Mouse (Mus musculus): ENCODE measurements around the gene Ggact. TPM values are rescaled to one million over a fixed set of nuclear protein-coding genes. Genes with fewer than 3 reads are reported as not detected.

Ggact gene
- polyA plus RNA-seq, 1 experiment from 2014 or later = 59.3 TPM

GRCm38 (mm10) chr14:122896106-122896505 lies 17.5 kb downstream of the Ggact start:
- no peak overlapping the region for H3K4me2 ChIP-seq (replicated peaks; ENCODE audit: low read depth)
- H3K36me3 ChIP-seq (ENCODE audit: control insufficient read depth, insufficient read depth, low read length) = 0 out of 2 replicates have a peak, but pooled peaks cover 5% of the 10 kb centered on the region
- no peak overlapping the region for H3K4me3 ChIP-seq (ENCODE audit: low read depth, low read length)
- 94% methylated on average over 1 of the region's 1 CpGs for WGBS
- ATAC-seq (ENCODE audit: low FRiP score, low TSS enrichment) = no peak
- no peak for DNase-seq (ENCODE audit: low spot score)
- H3K27me3 ChIP-seq (ENCODE audit: control insufficient read depth, insufficient read depth, low read length) = no peaks in the 10 kb centered on the region
- TF ChIP-seq EP300 (optimal IDR thresholded peaks at IDR 0.05) (no peak), CTCF (IDR thresholded peaks at IDR 0.05; ENCODE audit: low read depth) (no peak)
- no peak overlapping the region for H3K9ac ChIP-seq (ENCODE audit: low read length)
- no peak overlapping the region for H3K27ac ChIP-seq (replicated peaks)
- H3K9me3 ChIP-seq (ENCODE audit: control insufficient read depth, low read length) = no peaks in the 10 kb centered on the region
- no peaks in the 10 kb centered on the region for H3K4me1 ChIP-seq (replicated peaks; ENCODE audit: control insufficient read depth, insufficient read depth)

GRCm38 (mm10) chr14:122891470-122891968 lies 22.0 kb downstream of the Ggact start:
- Histone ChIP-seq H3K27me3 (ENCODE audit: control insufficient read depth, insufficient read depth, low read length) (no peaks in the 10 kb centered on the region), H3K36me3 (ENCODE audit: control insufficient read depth, insufficient read depth, low read length) (0 out of 2 replicates have a peak, but pooled peaks cover 5% of the 10 kb centered on the region), H3K4me2 (replicated peaks; ENCODE audit: low read depth) (no peak overlapping the region), H3K27ac (replicated peaks) (no peak overlapping the region), H3K4me1 (replicated peaks; ENCODE audit: control insufficient read depth, insufficient read depth) (no peaks in the 10 kb centered on the region), H3K9me3 (ENCODE audit: control insufficient read depth, low read length) (no peaks in the 10 kb centered on the region), H3K4me3 (ENCODE audit: low read depth, low read length) (no peak overlapping the region), H3K9ac (ENCODE audit: low read length) (no peak overlapping the region)
- no peak for ATAC-seq (ENCODE audit: low FRiP score, low TSS enrichment)
- DNase-seq (ENCODE audit: low spot score) = no peak
- TF ChIP-seq EP300 (optimal IDR thresholded peaks at IDR 0.05) = no peak
- TF ChIP-seq CTCF (IDR thresholded peaks at IDR 0.05; ENCODE audit: low read depth) = no peak
- 85% methylated on average over 12 of the region's 12 CpGs for WGBS

GRCm38 (mm10) chr14:122888480-122888872 lies 25.1 kb downstream of the Ggact start:
- Histone ChIP-seq H3K27ac (replicated peaks) (no peak overlapping the region), H3K4me2 (replicated peaks; ENCODE audit: low read depth) (no peak overlapping the region), H3K9ac (ENCODE audit: low read length) (no peak overlapping the region), H3K36me3 (ENCODE audit: control insufficient read depth, insufficient read depth, low read length) (0 out of 2 replicates have a peak, but pooled peaks cover 5% of the 10 kb centered on the region), H3K27me3 (ENCODE audit: control insufficient read depth, insufficient read depth, low read length) (no peaks in the 10 kb centered on the region), H3K4me1 (replicated peaks; ENCODE audit: control insufficient read depth, insufficient read depth) (no peaks in the 10 kb centered on the region), H3K4me3 (ENCODE audit: low read depth, low read length) (no peak overlapping the region), H3K9me3 (ENCODE audit: control insufficient read depth, low read length) (no peaks in the 10 kb centered on the region)
- TF ChIP-seq CTCF (IDR thresholded peaks at IDR 0.05; ENCODE audit: low read depth) = no peak
- WGBS = 93% methylated on average over 1 of the region's 1 CpGs
- no peak for ATAC-seq (ENCODE audit: low FRiP score, low TSS enrichment)
- DNase-seq (ENCODE audit: low spot score) = peak; percentile 8

GRCm38 (mm10) chr14:122887702-122888479 lies 25.7 kb downstream of the Ggact start:
- no peaks in the 10 kb centered on the region for H3K9me3 ChIP-seq (ENCODE audit: control insufficient read depth, low read length)
- ATAC-seq (ENCODE audit: low FRiP score, low TSS enrichment) (no peak), DNase-seq (ENCODE audit: low spot score) (no peak)
- no peak overlapping the region for H3K27ac ChIP-seq (replicated peaks)
- no peak overlapping the region for H3K4me2 ChIP-seq (replicated peaks; ENCODE audit: low read depth)
- no peak overlapping the region for H3K4me3 ChIP-seq (ENCODE audit: low read depth, low read length)
- TF ChIP-seq CTCF (IDR thresholded peaks at IDR 0.05; ENCODE audit: low read depth) (no peak), EP300 (optimal IDR thresholded peaks at IDR 0.05) (no peak)
- H3K4me1 ChIP-seq (replicated peaks; ENCODE audit: control insufficient read depth, insufficient read depth) = no peaks in the 10 kb centered on the region
- H3K27me3 ChIP-seq (ENCODE audit: control insufficient read depth, insufficient read depth, low read length) = no peaks in the 10 kb centered on the region
- no peak overlapping the region for H3K9ac ChIP-seq (ENCODE audit: low read length)
- H3K36me3 ChIP-seq (ENCODE audit: control insufficient read depth, insufficient read depth, low read length) = 0 out of 2 replicates have a peak, but pooled peaks cover 5% of the 10 kb centered on the region
- WGBS = 85% methylated on average over 3 of the region's 3 CpGs

- WGBS = 96% methylated on average over 1 of the region's 1 CpGs
- Histone ChIP-seq H3K9me3 (ENCODE audit: control insufficient read depth, low read length) (no peaks in the 10 kb centered on the region), H3K9ac (ENCODE audit: low read length) (no peak overlapping the region), H3K4me3 (ENCODE audit: low read depth, low read length) (no peak overlapping the region), H3K4me1 (replicated peaks; ENCODE audit: control insufficient read depth, insufficient read depth) (no peaks in the 10 kb centered on the region), H3K27ac (replicated peaks) (no peak overlapping the region), H3K36me3 (ENCODE audit: control insufficient read depth, insufficient read depth, low read length) (0 out of 2 replicates have a peak, but pooled peaks cover 5% of the 10 kb centered on the region), H3K4me2 (replicated peaks; ENCODE audit: low read depth) (no peak overlapping the region), H3K27me3 (ENCODE audit: control insufficient read depth, insufficient read depth, low read length) (no peaks in the 10 kb centered on the region)
- TF ChIP-seq EP300 (optimal IDR thresholded peaks at IDR 0.05) (no peak), CTCF (IDR thresholded peaks at IDR 0.05; ENCODE audit: low read depth) (no peak)
- DNase-seq (ENCODE audit: low spot score) (no peak), ATAC-seq (ENCODE audit: low FRiP score, low TSS enrichment) (no peak)
Measured at GRCm38 (mm10) chr14:122887278-122887677, 26.3 kb downstream of the Ggact start.

GRCm38 (mm10) chr14:122885893-122886292 lies 27.7 kb downstream of the Ggact start:
- ATAC-seq (ENCODE audit: low FRiP score, low TSS enrichment) = no peak
- Histone ChIP-seq H3K4me2 (replicated peaks; ENCODE audit: low read depth) (no peak overlapping the region), H3K9me3 (ENCODE audit: control insufficient read depth, low read length) (no peaks in the 10 kb centered on the region), H3K4me3 (ENCODE audit: low read depth, low read length) (no peak overlapping the region), H3K27ac (replicated peaks) (no peak overlapping the region), H3K9ac (ENCODE audit: low read length) (no peak overlapping the region), H3K27me3 (ENCODE audit: control insufficient read depth, insufficient read depth, low read length) (no peaks in the 10 kb centered on the region), H3K36me3 (ENCODE audit: control insufficient read depth, insufficient read depth, low read length) (no peaks in the 10 kb centered on the region), H3K4me1 (replicated peaks; ENCODE audit: control insufficient read depth, insufficient read depth) (no peaks in the 10 kb centered on the region)
- 85% methylated on average over 7 of the region's 7 CpGs for WGBS
- TF ChIP-seq CTCF (IDR thresholded peaks at IDR 0.05; ENCODE audit: low read depth) (no peak), EP300 (optimal IDR thresholded peaks at IDR 0.05) (no peak)
- no peak for DNase-seq (ENCODE audit: low spot score)
